Mouse (Mus musculus): ENCODE results near the gene Celf3. TPM values are rescaled to one million over a fixed set of nuclear protein-coding genes. Genes with fewer than 3 reads are reported as not detected.

The Celf3 gene
- polyA plus RNA-seq, 1 experiment from 2014 or later = 4.7 TPM

DNA sequence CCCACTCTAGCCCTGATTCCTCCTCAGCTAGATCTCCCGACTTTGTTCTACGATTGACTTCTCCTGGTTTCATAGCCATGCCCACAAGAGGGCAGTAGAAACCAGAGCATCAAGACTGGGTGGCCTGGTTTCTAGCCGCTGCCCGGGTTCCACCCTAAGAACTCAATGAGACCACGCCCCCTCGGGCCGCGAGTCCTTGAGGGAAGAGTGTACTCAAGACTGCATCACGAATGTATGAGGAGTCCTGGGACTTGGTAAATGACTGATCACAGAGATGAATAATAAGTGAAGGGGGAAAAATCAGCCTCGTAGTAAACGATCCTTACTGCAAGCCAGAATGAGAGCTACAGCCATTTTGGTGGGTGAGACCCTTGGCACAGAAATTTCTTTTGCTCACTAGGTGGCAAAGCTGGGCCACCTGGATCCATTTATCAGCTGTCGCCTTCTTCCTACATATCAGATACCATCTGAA lies 21.5 kb upstream of the Celf3 start:
- WGBS (ENCODE audit: insufficient replicate concordance) = 2% methylated on average over 12 of the region's 12 CpGs
- H3K4me2 ChIP-seq = peak overlapping the region; percentile 65
- H3K4me3 ChIP-seq (ENCODE audit: low read depth, low read length) = peak overlapping the region; percentile 37
- 0 out of 2 replicates have a peak overlapping the region, but pooled peaks have one; percentile 22 for H3K9ac ChIP-seq (ENCODE audit: low read depth, low read length)
- H3K27me3 ChIP-seq (ENCODE audit: control insufficient read depth, insufficient read depth, low read length) = no peaks in the 10 kb centered on the region; the same call in 1 of the 2 replicates
- no peaks in the 10 kb centered on the region for H3K36me3 ChIP-seq (ENCODE audit: control insufficient read depth, insufficient read depth, low read length)
- no peaks in the 10 kb centered on the region for H3K9me3 ChIP-seq (replicated peaks; ENCODE audit: control insufficient read depth, low read length)
- H3K4me1 ChIP-seq (ENCODE audit: control insufficient read depth, insufficient read depth, low read length) = no peaks in the 10 kb centered on the region
- H3K27ac ChIP-seq (ENCODE audit: low read depth, low read length) = no peak overlapping the region
- ATAC-seq (replicated peaks; ENCODE audit: insufficient number of reproducible peaks, low FRiP score, low TSS enrichment) = peak; percentile 65

DNA sequence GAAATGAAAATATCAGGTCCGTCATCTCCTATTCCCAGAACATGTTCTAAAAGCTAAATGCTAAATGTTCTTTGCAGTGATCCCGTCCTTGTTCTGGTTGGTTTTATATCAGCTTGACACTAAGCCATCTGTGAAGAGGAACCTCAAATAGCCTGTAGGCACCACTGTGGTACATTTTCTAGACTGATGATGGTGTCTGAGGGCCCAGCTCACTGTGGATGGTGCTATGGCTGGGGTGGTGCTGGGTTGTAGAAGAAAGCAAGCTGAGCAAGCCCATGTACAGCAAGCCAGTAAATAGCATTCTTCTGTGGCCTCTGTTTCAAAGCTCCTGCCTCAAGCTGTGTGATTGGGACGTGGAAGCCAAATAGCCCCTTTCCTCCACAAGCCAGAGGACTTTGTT lies 21.0 kb upstream of the Celf3 start:
- Histone ChIP-seq H3K9ac (ENCODE audit: low read depth, low read length) (no peak overlapping the region), H3K27ac (ENCODE audit: low read depth, low read length) (no peak overlapping the region), H3K9me3 (replicated peaks; ENCODE audit: control insufficient read depth, low read length) (no peaks in the 10 kb centered on the region), H3K4me3 (ENCODE audit: low read depth, low read length) (no peak overlapping the region), H3K36me3 (ENCODE audit: control insufficient read depth, insufficient read depth, low read length) (no peaks in the 10 kb centered on the region), H3K4me2 (peak overlapping the region; percentile 65), H3K4me1 (ENCODE audit: control insufficient read depth, insufficient read depth, low read length) (no peaks in the 10 kb centered on the region), H3K27me3 (ENCODE audit: control insufficient read depth, insufficient read depth, low read length) (no peaks in the 10 kb centered on the region; the same call in 1 of the 2 replicates)
- WGBS (ENCODE audit: insufficient replicate concordance) = 66% methylated on average over 3 of the region's 3 CpGs
- ATAC-seq (replicated peaks; ENCODE audit: insufficient number of reproducible peaks, low FRiP score, low TSS enrichment) = no peak

- H3K9me3 ChIP-seq (replicated peaks; ENCODE audit: control insufficient read depth, low read length) = no peaks in the 10 kb centered on the region
- ATAC-seq (replicated peaks; ENCODE audit: insufficient number of reproducible peaks, low FRiP score, low TSS enrichment) = no peak
- no peaks in the 10 kb centered on the region for H3K36me3 ChIP-seq (ENCODE audit: control insufficient read depth, insufficient read depth, low read length)
- no peak overlapping the region for H3K9ac ChIP-seq (ENCODE audit: low read depth, low read length)
- no peaks in the 10 kb centered on the region for H3K4me1 ChIP-seq (ENCODE audit: control insufficient read depth, insufficient read depth, low read length)
- no peak overlapping the region for H3K4me2 ChIP-seq
- H3K4me3 ChIP-seq (ENCODE audit: low read depth, low read length) = no peak overlapping the region
- H3K27me3 ChIP-seq (ENCODE audit: control insufficient read depth, insufficient read depth, low read length) = no peaks in the 10 kb centered on the region; the same call in 1 of the 2 replicates
- H3K27ac ChIP-seq (ENCODE audit: low read depth, low read length) = no peak overlapping the region
- whole genome bisulfite sequencing (ENCODE audit: insufficient replicate concordance) = 94% methylated on average over 2 of the region's 2 CpGs
Measured at GRCm38 (mm10) chr3:94459834-94460233, 18.3 kb upstream of the Celf3 start.

GRCm38 (mm10) chr3:94463926-94464578 lies 14.0 kb upstream of the Celf3 start:
- Histone ChIP-seq H3K9ac (ENCODE audit: low read depth, low read length) (no peak overlapping the region), H3K4me3 (ENCODE audit: low read depth, low read length) (no peak overlapping the region), H3K4me1 (ENCODE audit: control insufficient read depth, insufficient read depth, low read length) (no peaks in the 10 kb centered on the region), H3K27me3 (ENCODE audit: control insufficient read depth, insufficient read depth, low read length) (no peaks in the 10 kb centered on the region), H3K27ac (ENCODE audit: low read depth, low read length) (no peak overlapping the region), H3K36me3 (ENCODE audit: control insufficient read depth, insufficient read depth, low read length) (no peaks in the 10 kb centered on the region), H3K9me3 (replicated peaks; ENCODE audit: control insufficient read depth, low read length) (no peaks in the 10 kb centered on the region), H3K4me2 (no peak overlapping the region)
- no peak for ATAC-seq (replicated peaks; ENCODE audit: insufficient number of reproducible peaks, low FRiP score, low TSS enrichment)
- WGBS (ENCODE audit: insufficient replicate concordance) = 54% methylated on average over 11 of the region's 11 CpGs

DNA sequence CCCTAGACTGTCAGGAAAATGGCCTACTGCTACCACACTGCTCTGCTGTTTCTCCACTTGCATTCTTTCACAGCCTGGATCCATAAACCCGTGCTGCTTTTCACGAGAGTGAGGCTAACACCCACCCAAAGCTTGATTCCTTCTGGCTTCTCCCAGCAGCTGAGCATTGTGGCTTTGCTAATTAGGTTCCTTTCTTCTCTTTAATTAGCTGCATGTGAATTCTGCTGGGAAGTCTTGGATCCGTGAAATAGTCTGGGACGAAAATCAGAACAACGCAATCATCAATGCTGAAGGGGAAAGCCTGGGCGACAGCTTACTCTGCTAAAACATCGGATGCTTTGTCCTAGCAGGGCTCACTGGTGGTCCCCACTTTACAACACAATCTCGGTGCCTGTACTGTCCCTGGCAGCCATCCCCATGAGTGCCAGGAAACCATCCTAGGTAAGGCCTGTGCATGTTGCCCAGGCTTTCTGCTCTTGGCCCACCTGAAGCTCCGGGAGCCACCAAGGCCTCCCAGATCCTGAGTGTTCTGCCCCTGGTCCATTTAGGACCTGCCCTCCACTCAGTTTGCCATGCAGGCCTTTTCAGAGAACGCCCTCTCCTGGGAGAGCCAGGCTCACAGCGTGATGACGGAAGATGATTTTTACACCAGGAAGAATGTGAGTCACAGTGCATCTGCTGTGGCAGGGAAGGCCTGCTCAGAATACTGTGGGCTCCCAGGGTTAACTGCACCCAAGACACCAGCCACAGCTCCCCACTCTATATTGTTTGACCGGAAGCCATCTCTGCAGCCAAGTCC lies 12.3 kb upstream of the Celf3 start:
- no peak for ATAC-seq (replicated peaks; ENCODE audit: insufficient number of reproducible peaks, low FRiP score, low TSS enrichment)
- Histone ChIP-seq H3K4me2 (no peak overlapping the region), H3K9me3 (replicated peaks; ENCODE audit: control insufficient read depth, low read length) (no peaks in the 10 kb centered on the region), H3K4me1 (ENCODE audit: control insufficient read depth, insufficient read depth, low read length) (no peaks in the 10 kb centered on the region), H3K36me3 (ENCODE audit: control insufficient read depth, insufficient read depth, low read length) (no peaks in the 10 kb centered on the region), H3K27me3 (ENCODE audit: control insufficient read depth, insufficient read depth, low read length) (no peaks in the 10 kb centered on the region), H3K9ac (ENCODE audit: low read depth, low read length) (no peak overlapping the region), H3K4me3 (ENCODE audit: low read depth, low read length) (no peak overlapping the region), H3K27ac (ENCODE audit: low read depth, low read length) (no peak overlapping the region)
- WGBS (ENCODE audit: insufficient replicate concordance) = 68% methylated on average over 13 of the region's 13 CpGs

GRCm38 (mm10) chr3:94468931-94469330 lies 9.2 kb upstream of the Celf3 start:
- Histone ChIP-seq H3K36me3 (ENCODE audit: control insufficient read depth, insufficient read depth, low read length) (no peaks in the 10 kb centered on the region), H3K4me2 (no peak overlapping the region)

GRCm38 (mm10) chr3:94472447-94473114 lies 5.5 kb upstream of the Celf3 start:
- peak; percentile 67; the same call in 1 of the 2 replicates for ATAC-seq (replicated peaks; ENCODE audit: insufficient number of reproducible peaks, low FRiP score, low TSS enrichment)
- WGBS (ENCODE audit: insufficient replicate concordance) = 6% methylated on average over 28 of the region's 28 CpGs
- peak overlapping the region; percentile 26 for H3K4me3 ChIP-seq (ENCODE audit: low read depth, low read length)

More at GRCm38 (mm10) chr3:94468931-94469330, 9.2 kb upstream of the Celf3 start:
- Histone ChIP-seq H3K27ac (ENCODE audit: low read depth, low read length) (no peak overlapping the region), H3K9me3 (replicated peaks; ENCODE audit: control insufficient read depth, low read length) (no peaks in the 10 kb centered on the region), H3K9ac (ENCODE audit: low read depth, low read length) (no peak overlapping the region), H3K27me3 (ENCODE audit: control insufficient read depth, insufficient read depth, low read length) (no peaks in the 10 kb centered on the region), H3K4me3 (ENCODE audit: low read depth, low read length) (no peak overlapping the region), H3K4me1 (ENCODE audit: control insufficient read depth, insufficient read depth, low read length) (peaks cover 9% of the 10 kb centered on the region)
- WGBS (ENCODE audit: insufficient replicate concordance) = 31% methylated on average over 3 of the region's 3 CpGs
- no peak for ATAC-seq (replicated peaks; ENCODE audit: insufficient number of reproducible peaks, low FRiP score, low TSS enrichment)

DNA sequence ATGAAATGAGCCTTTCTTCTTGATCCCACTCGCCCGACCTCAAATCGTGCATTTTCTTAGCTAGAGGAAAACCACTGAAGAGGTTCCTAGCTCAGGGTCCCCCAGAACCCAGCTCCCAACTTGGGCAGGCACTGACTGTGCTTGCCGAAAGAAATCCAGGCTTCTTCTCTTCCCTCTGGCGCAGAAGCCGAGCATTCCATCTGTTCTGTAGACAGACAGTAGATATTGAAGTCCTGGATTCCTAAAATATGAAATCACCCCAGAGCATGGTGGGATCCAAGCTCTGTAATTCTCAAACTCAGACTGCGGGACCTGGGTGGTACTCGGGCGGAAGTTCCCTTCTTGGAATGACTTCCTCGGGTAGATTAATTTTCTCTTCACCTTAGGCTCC lies 5.0 kb upstream of the Celf3 start:
- Histone ChIP-seq H3K4me3 (ENCODE audit: low read depth, low read length) (no peak overlapping the region), H3K27me3 (ENCODE audit: control insufficient read depth, insufficient read depth, low read length) (no peaks in the 10 kb centered on the region), H3K27ac (ENCODE audit: low read depth, low read length) (peak overlapping the region; percentile 66), H3K9ac (ENCODE audit: low read depth, low read length) (no peak overlapping the region), H3K4me1 (ENCODE audit: control insufficient read depth, insufficient read depth, low read length) (peaks cover 14% of the 10 kb centered on the region), H3K36me3 (ENCODE audit: control insufficient read depth, insufficient read depth, low read length) (no peaks in the 10 kb centered on the region), H3K4me2 (peak overlapping the region; percentile 68), H3K9me3 (replicated peaks; ENCODE audit: control insufficient read depth, low read length) (no peaks in the 10 kb centered on the region)
- WGBS (ENCODE audit: insufficient replicate concordance) = 41% methylated on average over 10 of the region's 10 CpGs
- no peak for ATAC-seq (replicated peaks; ENCODE audit: insufficient number of reproducible peaks, low FRiP score, low TSS enrichment)

More at GRCm38 (mm10) chr3:94472447-94473114, 5.5 kb upstream of the Celf3 start:
- Histone ChIP-seq H3K27ac (ENCODE audit: low read depth, low read length) (peak overlapping the region; percentile 66), H3K4me1 (ENCODE audit: control insufficient read depth, insufficient read depth, low read length) (peaks cover 14% of the 10 kb centered on the region), H3K36me3 (ENCODE audit: control insufficient read depth, insufficient read depth, low read length) (no peaks in the 10 kb centered on the region), H3K9me3 (replicated peaks; ENCODE audit: control insufficient read depth, low read length) (no peaks in the 10 kb centered on the region), H3K27me3 (ENCODE audit: control insufficient read depth, insufficient read depth, low read length) (no peaks in the 10 kb centered on the region), H3K9ac (ENCODE audit: low read depth, low read length) (peak overlapping the region; percentile 39; the same call in 1 of the 2 replicates), H3K4me2 (peak overlapping the region; percentile 68)

Data from heart, embryonic 11.5 days (tissue).